Mouse (Mus musculus) embryonic facial prominence, embryonic 14.5 days (tissue): Measurements from ENCODE around the gene Mon1b. TPM values are rescaled to one million over a fixed set of nuclear protein-coding genes. Genes with fewer than 3 reads are reported as not detected.
A peak's percentile ranks its signal among the peaks of the same experiment; 100 is the strongest.

Experiments
- ATAC-seq: fragments of 200-750 bp; cut with Nextera tagmentation; 2 replicates; pipeline ENCODE4 v1.8.0; 2017; ENCODE audit warnings: low read depth, moderate number of reproducible peaks, moderate TSS enrichment
- DNase-seq: peaks from one replicate; pipeline ENCODE4 v3.0.0-alpha.2; 2015; ENCODE audit warnings: low spot score
- H3K27ac ChIP-seq: fragments of 300-500 bp; sonication (generic); replicated peaks from 2 replicates; pipeline ENCODE4 v1.5.1; 2014; ENCODE audit warnings: low read depth, mild to moderate bottlenecking, low read length, moderate library complexity
- H3K27me3 ChIP-seq: fragments of 300-500 bp; sonication (generic); replicated peaks from 2 replicates; pipeline ENCODE4 v1.6.1; 2014; ENCODE audit warnings: low read length; ENCODE audit not compliant: control insufficient read depth, insufficient read depth
- H3K36me3 ChIP-seq: fragments of 300-500 bp; sonication (generic); 2 replicates; pipeline ENCODE4 v1.6.1; 2014; ENCODE audit warnings: low read length, mixed read lengths; ENCODE audit not compliant: control insufficient read depth, insufficient read depth
- H3K4me1 ChIP-seq: fragments of 300-500 bp; sonication (generic); 2 replicates; pipeline ENCODE4 v1.6.1; 2014; ENCODE audit warnings: antibody characterized with exemption, low read length; ENCODE audit not compliant: control insufficient read depth, insufficient read depth
- H3K4me2 ChIP-seq: fragments of 300-500 bp; sonication (generic); 2 replicates; pipeline ENCODE4 v1.6.1; 2014; ENCODE audit warnings: low read depth, mild to moderate bottlenecking, low read length, moderate library complexity, mixed read lengths
- H3K4me3 ChIP-seq: fragments of 300-500 bp; sonication (generic); 2 replicates; pipeline ENCODE4 v1.5.1; 2014; ENCODE audit warnings: low read depth, mild to moderate bottlenecking, low read length
- H3K9ac ChIP-seq: fragments of 300-500 bp; sonication (generic); 2 replicates; pipeline ENCODE4 v1.6.1; 2014; ENCODE audit warnings: low read depth, mild to moderate bottlenecking, low read length, moderate library complexity, mixed read lengths
- H3K9me3 ChIP-seq: fragments of 300-500 bp; sonication (generic); 2 replicates; pipeline ENCODE4 v1.6.1; 2016; ENCODE audit warnings: low read length; ENCODE audit not compliant: control insufficient read depth
- WGBS: fragments of 180-500 bp; shearing (Covaris S2); extraction: QIAGEN DNeasy Blood & Tissue Kit; methylation state at CpG from one replicate; pipeline ENCODE4 v1.1.7; 2014; 5-methylcytosine and 5-hydroxymethylcytosine counted together
- polyA plus RNA-seq: library from polyadenylated mRNA; unstranded; fragments of >200 nt; fragmentation: Nextera tagmentation; extraction: Ambion mirVana; gene quantifications from 2 replicates; pipeline ENCODE4 v1.2.1, GENCODE M21; 2014

Gene Mon1b
- polyA plus RNA-seq, 1 experiment from 2014 or later, result 8.3 TPM

DNA sequence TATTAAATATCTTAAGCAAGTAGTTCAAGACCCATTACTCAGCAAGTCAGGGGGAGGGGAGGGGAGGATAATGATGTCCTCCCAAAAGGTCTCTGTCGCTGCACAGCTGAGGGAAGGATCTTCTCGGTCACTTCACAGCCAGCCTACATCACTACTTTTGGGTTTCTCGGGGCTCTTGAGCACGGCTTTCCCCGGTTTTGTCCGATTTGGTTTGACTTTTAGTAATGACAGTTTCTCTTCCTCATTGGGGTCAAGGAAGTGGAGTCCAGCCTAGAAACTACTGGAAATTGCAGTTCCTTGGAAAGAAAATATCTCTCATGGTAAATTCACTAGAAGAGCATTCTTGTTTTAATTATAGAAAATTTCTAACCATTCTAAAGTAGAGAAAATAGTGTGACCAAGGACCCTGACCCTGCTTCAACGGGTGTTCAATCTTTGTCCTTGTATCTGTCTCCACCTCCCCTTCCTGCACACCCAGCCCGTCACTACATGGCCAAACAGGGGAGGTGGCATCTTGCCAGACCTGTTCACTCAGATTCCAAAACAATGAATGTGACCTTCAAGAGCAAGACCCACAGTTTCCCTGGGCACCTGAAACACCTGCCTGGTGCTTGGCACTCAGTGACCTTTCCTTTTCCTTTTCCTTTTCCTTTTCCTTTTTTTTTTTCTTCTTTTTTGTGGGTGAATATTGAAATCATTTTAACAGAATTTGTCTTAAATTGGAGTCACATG is 8.3 kb downstream of the Mon1b start:
- Histone ChIP-seq H3K4me1 (0 out of 2 replicates have a peak, but pooled peaks cover 3% of the 10 kb centered on the region), H3K4me3 (no peak overlapping the region), H3K36me3 (peaks cover 43% of the 10 kb centered on the region), H3K27ac (no peak overlapping the region), H3K27me3 (no peaks in the 10 kb centered on the region), H3K9ac (no peak overlapping the region), H3K4me2 (no peak overlapping the region), H3K9me3 (no peaks in the 10 kb centered on the region)
- DNase-seq (no peak), ATAC-seq (no peak)
- WGBS, result 74% methylated on average over 8 of the region's 8 CpGs

DNA sequence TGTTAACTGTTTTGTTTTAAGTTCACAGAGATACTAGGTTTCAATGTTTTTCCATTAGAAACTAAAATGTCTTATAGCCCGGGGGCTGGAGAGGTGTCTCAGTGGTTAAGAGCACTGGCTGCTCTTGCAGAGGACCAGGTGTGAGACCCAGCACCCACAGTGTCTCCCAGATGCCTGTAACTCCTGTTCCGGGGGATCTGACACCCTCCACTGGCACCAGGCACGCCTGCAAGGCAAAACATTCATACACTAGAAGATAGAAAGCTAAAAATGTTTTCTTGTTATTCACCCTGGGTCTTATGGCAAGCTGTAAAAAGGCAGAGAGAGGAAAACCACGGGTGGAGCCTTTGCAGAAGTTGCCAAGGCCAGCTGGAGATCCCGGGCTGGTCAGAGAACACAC is 9.8 kb downstream of the Mon1b start:
- Histone ChIP-seq H3K4me1 (0 out of 2 replicates have a peak, but pooled peaks cover 3% of the 10 kb centered on the region), H3K4me3 (no peak overlapping the region), H3K27ac (no peak overlapping the region), H3K9ac (no peak overlapping the region), H3K27me3 (no peaks in the 10 kb centered on the region), H3K36me3 (peaks cover 28% of the 10 kb centered on the region; the same call in 1 of the 2 replicates), H3K4me2 (no peak overlapping the region), H3K9me3 (no peaks in the 10 kb centered on the region)
- ATAC-seq (no peak), DNase-seq (no peak)
- WGBS, result 65% methylated on average over 5 of the region's 5 CpGs

DNA sequence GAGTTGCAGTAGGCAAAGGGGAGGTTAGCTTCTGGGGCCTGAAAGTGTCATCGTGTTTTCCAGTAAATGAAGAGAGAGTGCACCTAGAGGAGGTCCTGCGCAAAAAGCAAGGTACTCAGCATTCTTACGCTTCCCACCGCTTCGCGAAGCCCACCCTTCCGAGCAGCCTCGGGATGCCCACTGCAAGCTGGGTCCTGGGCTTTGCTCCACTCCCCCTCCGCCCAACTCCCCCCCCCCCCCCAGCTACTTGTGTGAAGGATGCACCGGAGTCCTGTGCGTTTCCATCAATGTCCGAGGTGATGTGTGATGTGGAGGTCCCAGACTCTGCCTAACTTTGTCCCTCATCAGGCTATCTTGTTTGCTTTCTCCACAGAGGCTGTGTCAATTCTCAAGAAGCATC is 17.1 kb downstream of the Mon1b start:
- H3K9me3 ChIP-seq, result no peaks in the 10 kb centered on the region
- 84% methylated on average over 10 of the region's 12 CpGs for WGBS
- DNase-seq, result no peak
- H3K36me3 ChIP-seq, result no peaks in the 10 kb centered on the region
- ATAC-seq, result no peak
- H3K9ac ChIP-seq, result no peak overlapping the region
- no peak overlapping the region for H3K4me3 ChIP-seq
- no peak overlapping the region for H3K4me2 ChIP-seq
- H3K27me3 ChIP-seq, result no peaks in the 10 kb centered on the region
- no peak overlapping the region for H3K27ac ChIP-seq
- no peaks in the 10 kb centered on the region for H3K4me1 ChIP-seq

DNA sequence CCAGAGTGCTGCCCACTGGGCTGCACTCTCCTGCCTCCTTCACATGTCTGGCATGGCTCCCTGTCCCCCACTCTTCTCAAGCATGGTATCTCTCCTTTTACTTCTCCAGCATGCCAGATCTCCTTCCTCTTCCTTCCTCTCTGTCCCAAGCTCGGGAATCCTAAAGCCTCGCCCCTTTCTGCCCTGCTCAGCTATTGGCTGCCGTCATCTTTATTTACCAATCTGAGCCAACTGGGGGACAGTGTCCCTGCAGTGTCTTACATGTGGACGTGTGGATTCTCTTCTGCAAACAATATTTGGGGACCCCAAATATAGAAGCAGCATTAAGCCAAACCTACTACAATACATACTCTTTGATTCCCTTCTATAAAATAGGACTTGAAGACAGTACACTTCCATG is 17.8 kb downstream of the Mon1b start:
- no peak overlapping the region for H3K27ac ChIP-seq
- WGBS, result 61% methylated on average over 4 of the region's 4 CpGs

DNA sequence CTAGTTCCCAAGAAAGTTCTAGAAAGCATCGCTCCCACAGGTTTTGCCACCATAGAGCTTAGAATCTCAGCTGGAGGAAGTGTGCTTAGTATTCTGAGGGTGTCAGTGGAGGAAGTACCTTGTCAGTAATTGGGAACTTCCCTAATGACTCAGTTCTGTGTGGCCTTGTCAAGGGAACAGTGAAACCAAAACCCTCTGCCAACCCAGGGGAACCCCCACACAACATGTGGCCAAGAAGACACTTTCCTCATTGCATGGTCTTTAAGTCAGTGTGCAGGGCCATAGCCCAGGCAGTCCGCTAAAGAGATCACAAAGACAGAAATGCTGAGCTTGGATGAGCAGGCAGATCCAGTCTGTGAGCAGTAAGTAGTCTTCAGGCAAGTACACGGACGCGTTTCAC is 20.8 kb downstream of the Mon1b start:
- no peak overlapping the region for H3K27ac ChIP-seq
- no peak overlapping the region for H3K4me2 ChIP-seq
- no peak overlapping the region for H3K9ac ChIP-seq
- DNase-seq (no peak), ATAC-seq (no peak)
- H3K4me1 ChIP-seq, result no peaks in the 10 kb centered on the region
- H3K9me3 ChIP-seq, result no peaks in the 10 kb centered on the region
- H3K27me3 ChIP-seq, result no peaks in the 10 kb centered on the region
- no peak overlapping the region for H3K4me3 ChIP-seq
- 94% methylated on average over 5 of the region's 5 CpGs for WGBS
- H3K36me3 ChIP-seq, result no peaks in the 10 kb centered on the region

More for the DNA sequence above, 17.8 kb downstream of the Mon1b start:
- no peak for ATAC-seq
- no peaks in the 10 kb centered on the region for H3K9me3 ChIP-seq
- H3K27me3 ChIP-seq, result no peaks in the 10 kb centered on the region
- no peaks in the 10 kb centered on the region for H3K4me1 ChIP-seq
- H3K4me3 ChIP-seq, result no peak overlapping the region
- no peak overlapping the region for H3K4me2 ChIP-seq
- no peaks in the 10 kb centered on the region for H3K36me3 ChIP-seq
- no peak for DNase-seq
- no peak overlapping the region for H3K9ac ChIP-seq

DNA sequence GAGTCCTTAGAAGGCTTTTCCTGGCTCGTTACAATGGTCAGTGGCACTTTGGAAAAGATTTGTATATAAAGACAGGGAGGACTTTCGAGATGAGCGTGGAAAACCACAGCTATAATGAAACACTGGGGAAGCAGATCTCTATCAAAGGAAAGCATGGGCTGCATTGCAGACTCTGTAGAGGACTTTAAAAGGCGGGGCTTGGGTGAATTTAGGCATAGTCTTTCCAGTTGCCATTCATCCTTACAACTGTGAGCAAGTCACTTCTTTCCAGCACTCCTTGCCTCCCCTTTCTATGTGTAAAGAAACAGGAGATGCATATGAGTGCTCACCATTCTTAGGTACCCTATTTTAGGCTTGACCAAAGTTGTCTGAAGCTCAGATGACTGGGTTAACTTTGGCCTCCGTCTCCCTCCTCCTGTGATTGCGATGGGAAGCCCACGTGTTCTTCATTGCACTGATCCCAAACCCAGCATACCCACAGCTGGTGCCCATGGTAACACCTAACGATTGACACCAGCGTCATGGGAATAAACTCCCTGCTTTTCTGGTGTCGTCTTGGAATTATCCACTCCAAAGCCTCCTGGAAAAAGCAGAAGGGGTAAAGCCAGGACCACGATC is 21.4 kb downstream of the Mon1b start:
- 76% methylated on average over 11 of the region's 11 CpGs for WGBS
- Histone ChIP-seq H3K9me3 (no peaks in the 10 kb centered on the region), H3K36me3 (no peaks in the 10 kb centered on the region), H3K4me2 (no peak overlapping the region), H3K9ac (no peak overlapping the region), H3K4me3 (no peak overlapping the region), H3K4me1 (no peaks in the 10 kb centered on the region), H3K27ac (no peak overlapping the region), H3K27me3 (no peaks in the 10 kb centered on the region)
- ATAC-seq, result no peak
- DNase-seq, result no peak

DNA sequence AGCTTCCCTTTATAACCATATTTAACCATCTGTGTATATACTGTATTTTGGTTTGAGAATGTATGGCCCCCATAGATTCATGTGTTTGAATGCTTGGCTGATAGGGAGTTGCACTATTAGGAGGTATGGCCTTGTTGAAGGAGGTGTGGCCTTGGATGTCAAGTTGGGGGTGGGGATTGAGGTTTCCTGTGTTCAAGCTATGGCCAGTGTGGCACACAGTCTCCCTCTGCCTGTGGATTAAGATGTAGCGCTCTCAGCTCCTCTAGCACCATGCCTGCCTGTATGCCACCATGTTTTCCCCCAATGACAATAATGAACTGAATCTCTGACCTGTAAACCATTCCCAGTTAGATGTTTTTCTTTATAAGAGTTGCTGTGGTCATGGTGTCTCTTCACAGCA is 24.7 kb downstream of the Mon1b start:
- no peaks in the 10 kb centered on the region for H3K36me3 ChIP-seq
- no peak for ATAC-seq
- no peaks in the 10 kb centered on the region for H3K4me1 ChIP-seq
- H3K27ac ChIP-seq, result no peak overlapping the region
- H3K27me3 ChIP-seq, result no peaks in the 10 kb centered on the region
- H3K4me2 ChIP-seq, result no peak overlapping the region
- no peaks in the 10 kb centered on the region for H3K9me3 ChIP-seq
- WGBS, result 93% methylated on average over 1 of the region's 1 CpGs
- H3K9ac ChIP-seq, result no peak overlapping the region
- no peak overlapping the region for H3K4me3 ChIP-seq
- no peak for DNase-seq

DNA sequence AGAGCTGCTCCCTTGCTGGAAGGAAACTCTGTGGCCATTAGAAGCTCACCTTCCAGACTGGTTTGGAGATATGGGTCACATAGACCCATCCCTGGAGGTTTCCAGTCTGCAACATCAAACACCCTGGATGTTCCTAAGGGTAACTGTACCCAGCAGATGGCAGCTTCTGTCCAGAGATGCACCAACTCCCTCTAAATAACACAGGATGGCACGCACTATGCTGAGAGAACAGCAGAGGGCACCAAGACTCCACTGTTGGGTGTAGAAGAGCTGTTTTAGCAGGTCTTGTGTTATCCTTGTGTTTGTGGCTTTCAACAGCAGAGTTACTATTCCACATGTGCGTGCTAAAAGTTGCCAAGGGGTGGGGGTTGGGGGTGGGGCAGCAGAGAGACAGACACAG is 29.2 kb downstream of the Mon1b start:
- no peaks in the 10 kb centered on the region for H3K27me3 ChIP-seq
- H3K9me3 ChIP-seq, result no peaks in the 10 kb centered on the region
- H3K36me3 ChIP-seq, result no peaks in the 10 kb centered on the region
- no peaks in the 10 kb centered on the region for H3K4me1 ChIP-seq
- DNase-seq, result peak; percentile 91
- no peak overlapping the region for H3K4me2 ChIP-seq
- peak; percentile 89 for ATAC-seq
- no peak overlapping the region for H3K9ac ChIP-seq
- H3K27ac ChIP-seq, result no peak overlapping the region
- H3K4me3 ChIP-seq, result no peak overlapping the region
- 7% methylated on average over 2 of the region's 2 CpGs for WGBS

DNA sequence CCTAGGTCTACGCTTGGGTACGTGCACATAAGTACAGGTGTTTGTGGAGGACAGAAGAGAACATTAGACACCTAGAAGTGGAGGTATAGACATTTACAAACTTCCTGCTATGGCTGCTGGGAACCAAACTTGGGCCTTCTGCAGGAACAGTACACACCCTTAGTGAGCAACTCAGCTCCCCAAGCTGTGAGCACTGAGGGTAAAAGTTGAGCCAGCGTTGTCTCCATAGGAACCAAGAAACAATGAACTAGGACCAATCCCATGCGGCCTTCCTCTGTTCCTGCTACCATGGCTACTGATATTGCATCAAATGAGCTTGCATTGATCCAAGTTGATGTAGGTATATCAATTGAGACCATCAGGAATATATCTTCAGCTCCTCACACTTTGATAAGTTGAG is 29.6 kb downstream of the Mon1b start:
- DNase-seq (no peak), ATAC-seq (no peak)
- H3K9ac ChIP-seq, result no peak overlapping the region
- no peak overlapping the region for H3K4me3 ChIP-seq
- H3K27me3 ChIP-seq, result no peaks in the 10 kb centered on the region
- H3K4me2 ChIP-seq, result no peak overlapping the region
- WGBS, result 67% methylated on average over 4 of the region's 4 CpGs
- no peaks in the 10 kb centered on the region for H3K36me3 ChIP-seq
- H3K9me3 ChIP-seq, result no peaks in the 10 kb centered on the region
- H3K4me1 ChIP-seq, result no peaks in the 10 kb centered on the region
- H3K27ac ChIP-seq, result no peak overlapping the region
